Mouse (Mus musculus): ENCODE measurements around the gene Itgb8. TPM values are rescaled to one million over a fixed set of nuclear protein-coding genes. Genes with fewer than 3 reads are reported as not detected.

The Itgb8 gene
- polyA plus RNA-seq, 1 experiment = 0.59 TPM

DNA sequence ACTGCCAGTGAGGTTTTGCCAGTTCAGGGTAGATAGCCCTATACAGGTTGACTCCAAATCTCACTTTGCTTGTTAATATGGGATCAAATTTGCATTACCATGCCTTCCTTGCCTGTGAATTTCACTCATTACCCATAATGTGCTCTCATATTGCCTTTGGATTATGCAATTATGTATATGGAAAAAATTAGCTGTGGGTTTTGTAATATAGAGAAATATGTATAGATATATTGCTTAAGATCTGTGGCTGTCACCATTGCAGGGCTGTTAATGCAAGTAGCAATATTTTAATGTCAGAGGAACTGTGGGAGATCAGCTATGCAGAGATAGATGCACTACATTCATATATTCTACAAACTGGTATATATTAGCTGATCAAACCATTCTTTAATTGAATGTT, 43.5 kb downstream of the Itgb8 start:
- Histone ChIP-seq H3K4me3 (ENCODE audit: insufficient read depth, poor library complexity, severe bottlenecking) (no peak overlapping the region), H3K79me2 (ENCODE audit: control insufficient read depth, insufficient read depth) (no peaks in the 10 kb centered on the region), H3K79me3 (ENCODE audit: low read depth) (no peaks in the 10 kb centered on the region), H3K36me3 (ENCODE audit: control insufficient read depth, insufficient read depth) (no peaks in the 10 kb centered on the region), H3K27me3 (ENCODE audit: control insufficient read depth, insufficient read depth, insufficient read length) (no peaks in the 10 kb centered on the region), H3ac (ENCODE audit: control insufficient read depth, insufficient read length, low read depth) (no peak overlapping the region)
- no peak for TF ChIP-seq MYOG (IDR thresholded peaks at IDR 0.05; ENCODE audit: control insufficient read depth, extremely low read depth, insufficient read length)
- TF ChIP-seq MYOD1 (IDR thresholded peaks at IDR 0.05; ENCODE audit: control insufficient read depth, insufficient read length, low read depth) = no peak
- no peak for TF ChIP-seq CTCF (IDR thresholded peaks at IDR 0.05; ENCODE audit: control insufficient read depth, insufficient read depth, insufficient read length)
- TF ChIP-seq FOSL1 (IDR thresholded peaks at IDR 0.05; ENCODE audit: insufficient read depth, low read length, poor library complexity, severe bottlenecking) = no peak
- no peak for TF ChIP-seq USF1 (IDR thresholded peaks at IDR 0.05; ENCODE audit: low read depth)
- TF ChIP-seq CEBPB (IDR thresholded peaks at IDR 0.05; ENCODE audit: low read depth) = no peak

DNA sequence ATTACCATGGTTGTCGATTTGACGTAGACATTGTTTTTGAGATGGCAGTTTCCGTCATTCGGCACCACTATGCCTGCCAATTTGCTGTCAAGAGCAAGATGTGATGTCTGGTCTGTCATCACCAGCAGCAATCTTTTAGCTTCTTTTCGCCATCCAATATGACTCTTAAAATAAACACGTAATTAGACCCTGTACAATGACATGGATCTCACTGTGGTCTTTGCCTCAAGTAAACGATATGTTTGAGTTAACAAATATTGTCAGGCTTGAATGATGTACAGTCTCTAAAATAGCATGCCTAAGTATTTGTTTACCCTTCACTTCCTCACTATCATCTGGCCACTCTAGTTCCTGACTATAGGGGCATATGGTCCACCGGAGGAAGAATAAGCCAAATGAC, 48.8 kb downstream of the Itgb8 start:
- Histone ChIP-seq H3K27me3 (ENCODE audit: control insufficient read depth, insufficient read depth, insufficient read length) (no peaks in the 10 kb centered on the region), H3K4me3 (ENCODE audit: insufficient read depth, poor library complexity, severe bottlenecking) (no peak overlapping the region), H3K79me3 (ENCODE audit: low read depth) (no peaks in the 10 kb centered on the region), H3ac (ENCODE audit: control insufficient read depth, insufficient read length, low read depth) (no peak overlapping the region), H3K79me2 (ENCODE audit: control insufficient read depth, insufficient read depth) (no peaks in the 10 kb centered on the region), H3K36me3 (ENCODE audit: control insufficient read depth, insufficient read depth) (no peaks in the 10 kb centered on the region)
- TF ChIP-seq CEBPB (IDR thresholded peaks at IDR 0.05; ENCODE audit: low read depth) (no peak), FOSL1 (IDR thresholded peaks at IDR 0.05; ENCODE audit: insufficient read depth, low read length, poor library complexity, severe bottlenecking) (no peak), MYOD1 (IDR thresholded peaks at IDR 0.05; ENCODE audit: control insufficient read depth, insufficient read length, low read depth) (no peak), USF1 (IDR thresholded peaks at IDR 0.05; ENCODE audit: low read depth) (no peak), MAX (IDR thresholded peaks at IDR 0.05) (no peak), MYOG (IDR thresholded peaks at IDR 0.05; ENCODE audit: control insufficient read depth, extremely low read depth, insufficient read length) (no peak)

DNA sequence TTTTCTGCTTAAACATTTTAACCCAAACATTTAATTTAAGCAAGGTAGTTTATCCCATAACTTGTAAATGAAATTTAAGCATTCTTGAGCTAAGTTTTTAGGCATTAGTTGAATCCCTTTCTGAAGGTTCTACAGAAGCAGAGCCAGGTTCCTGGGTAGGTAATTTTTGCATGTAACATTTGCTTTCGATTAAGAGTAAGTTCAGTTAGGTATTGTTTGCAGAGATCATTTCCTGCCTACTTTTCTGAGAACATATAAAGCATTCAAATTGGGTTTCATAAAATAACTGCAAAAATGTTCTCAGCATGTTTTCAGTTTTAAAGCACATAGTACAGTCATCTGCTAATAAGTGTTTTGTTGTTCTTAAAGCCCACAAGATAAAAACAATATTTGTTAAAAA, 53.2 kb downstream of the Itgb8 start:
- no peak for TF ChIP-seq CTCF (IDR thresholded peaks at IDR 0.05; ENCODE audit: control insufficient read depth, insufficient read depth, insufficient read length)
- TF ChIP-seq MYOD1 (IDR thresholded peaks at IDR 0.05; ENCODE audit: control insufficient read depth, insufficient read length, low read depth) = no peak
- TF ChIP-seq USF1 (IDR thresholded peaks at IDR 0.05; ENCODE audit: low read depth) = no peak
- no peak for TF ChIP-seq FOSL1 (IDR thresholded peaks at IDR 0.05; ENCODE audit: insufficient read depth, low read length, poor library complexity, severe bottlenecking)
- no peak for TF ChIP-seq CEBPB (IDR thresholded peaks at IDR 0.05; ENCODE audit: low read depth)
- TF ChIP-seq MYOG (IDR thresholded peaks at IDR 0.05; ENCODE audit: control insufficient read depth, extremely low read depth, insufficient read length) = no peak
- TF ChIP-seq MAX (IDR thresholded peaks at IDR 0.05) = no peak
- Histone ChIP-seq H3K79me2 (ENCODE audit: control insufficient read depth, insufficient read depth) (no peaks in the 10 kb centered on the region), H3K27me3 (ENCODE audit: control insufficient read depth, insufficient read depth, insufficient read length) (no peaks in the 10 kb centered on the region), H3K4me3 (ENCODE audit: insufficient read depth, poor library complexity, severe bottlenecking) (no peak overlapping the region), H3ac (ENCODE audit: control insufficient read depth, insufficient read length, low read depth) (no peak overlapping the region), H3K79me3 (ENCODE audit: low read depth) (no peaks in the 10 kb centered on the region), H3K36me3 (ENCODE audit: control insufficient read depth, insufficient read depth) (no peaks in the 10 kb centered on the region)

DNA sequence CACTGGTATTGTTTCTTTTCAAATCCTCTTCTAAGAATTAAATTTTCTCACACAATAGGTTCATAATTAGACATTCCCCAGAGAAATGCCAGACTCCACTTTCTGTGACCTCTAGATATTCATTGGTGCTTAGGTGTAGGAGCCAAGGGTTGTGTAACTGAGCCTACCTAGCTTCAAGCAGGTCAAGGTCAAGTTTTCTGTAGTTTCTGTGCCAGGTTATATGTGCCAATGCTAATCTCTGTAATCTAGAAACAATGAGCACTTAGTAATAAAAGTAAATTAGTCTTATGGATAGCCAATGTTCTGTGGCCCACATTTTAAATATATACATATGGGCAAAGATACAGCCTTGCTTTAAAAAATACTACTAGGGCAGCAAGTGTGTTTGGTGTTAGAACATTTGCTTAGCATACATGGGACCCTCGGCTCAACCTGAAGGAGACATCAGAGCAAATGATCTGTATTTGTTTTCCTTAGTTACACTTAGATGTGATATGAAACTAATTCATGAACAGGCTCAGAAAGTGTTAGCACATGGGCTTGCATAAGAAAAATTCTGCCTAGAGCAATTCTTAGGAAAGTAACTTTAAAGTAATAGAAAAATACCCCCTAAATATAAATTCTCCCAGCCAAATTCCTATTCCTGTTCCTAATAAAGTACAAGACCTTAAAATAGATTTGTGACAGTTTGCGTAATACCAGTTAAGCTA, 56.2 kb downstream of the Itgb8 start:
- TF ChIP-seq CTCF (IDR thresholded peaks at IDR 0.05; ENCODE audit: control insufficient read depth, insufficient read depth, insufficient read length) (no peak), MYOG (IDR thresholded peaks at IDR 0.05; ENCODE audit: control insufficient read depth, extremely low read depth, insufficient read length) (no peak), MYOD1 (IDR thresholded peaks at IDR 0.05; ENCODE audit: control insufficient read depth, insufficient read length, low read depth) (no peak), CEBPB (IDR thresholded peaks at IDR 0.05; ENCODE audit: low read depth) (no peak), MAX (IDR thresholded peaks at IDR 0.05) (no peak), USF1 (IDR thresholded peaks at IDR 0.05; ENCODE audit: low read depth) (no peak), FOSL1 (IDR thresholded peaks at IDR 0.05; ENCODE audit: insufficient read depth, low read length, poor library complexity, severe bottlenecking) (no peak)
- Histone ChIP-seq H3K4me3 (ENCODE audit: insufficient read depth, poor library complexity, severe bottlenecking) (no peak overlapping the region), H3K79me2 (ENCODE audit: control insufficient read depth, insufficient read depth) (no peaks in the 10 kb centered on the region), H3K79me3 (ENCODE audit: low read depth) (no peaks in the 10 kb centered on the region), H3K27me3 (ENCODE audit: control insufficient read depth, insufficient read depth, insufficient read length) (no peaks in the 10 kb centered on the region), H3K36me3 (ENCODE audit: control insufficient read depth, insufficient read depth) (no peaks in the 10 kb centered on the region), H3ac (ENCODE audit: control insufficient read depth, insufficient read length, low read depth) (no peak overlapping the region)

DNA sequence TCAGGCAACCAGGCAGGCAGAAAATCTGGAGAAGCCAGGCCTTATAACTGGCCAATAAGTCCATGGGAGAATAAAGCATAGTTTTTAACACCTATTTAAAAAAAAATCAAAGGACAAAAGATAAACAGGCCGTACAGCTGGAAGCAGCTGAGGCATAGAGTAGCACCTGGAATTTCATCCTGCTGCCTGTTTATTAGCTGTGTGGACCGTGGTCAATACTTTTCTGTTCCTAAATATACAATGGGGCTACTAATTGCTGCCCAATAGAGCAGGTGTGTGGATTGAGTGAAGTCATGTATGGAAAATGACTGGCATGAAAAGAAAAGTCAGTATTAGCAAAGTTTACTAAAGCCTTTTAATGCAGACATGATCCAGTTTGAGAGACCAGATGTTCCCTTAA, 62.6 kb downstream of the Itgb8 start:
- no peak overlapping the region for H3ac ChIP-seq (ENCODE audit: control insufficient read depth, insufficient read length, low read depth)
- no peak for TF ChIP-seq MYOD1 (IDR thresholded peaks at IDR 0.05; ENCODE audit: control insufficient read depth, insufficient read length, low read depth)
- TF ChIP-seq FOSL1 (IDR thresholded peaks at IDR 0.05; ENCODE audit: insufficient read depth, low read length, poor library complexity, severe bottlenecking) = no peak
- TF ChIP-seq MYOG (IDR thresholded peaks at IDR 0.05; ENCODE audit: control insufficient read depth, extremely low read depth, insufficient read length) = no peak
- TF ChIP-seq USF1 (IDR thresholded peaks at IDR 0.05; ENCODE audit: low read depth) = no peak
- no peak for TF ChIP-seq CTCF (IDR thresholded peaks at IDR 0.05; ENCODE audit: control insufficient read depth, insufficient read depth, insufficient read length)
- no peak for TF ChIP-seq MAX (IDR thresholded peaks at IDR 0.05)
- no peak for TF ChIP-seq CEBPB (IDR thresholded peaks at IDR 0.05; ENCODE audit: low read depth)
- no peaks in the 10 kb centered on the region for H3K79me3 ChIP-seq (ENCODE audit: low read depth)
- no peaks in the 10 kb centered on the region for H3K36me3 ChIP-seq (ENCODE audit: control insufficient read depth, insufficient read depth)
- H3K4me3 ChIP-seq (ENCODE audit: insufficient read depth, poor library complexity, severe bottlenecking) = no peak overlapping the region
- H3K27me3 ChIP-seq (ENCODE audit: control insufficient read depth, insufficient read depth, insufficient read length) = no peaks in the 10 kb centered on the region
- no peaks in the 10 kb centered on the region for H3K79me2 ChIP-seq (ENCODE audit: control insufficient read depth, insufficient read depth)

All from C2C12 (cell line).